Mouse (Mus musculus): ENCODE results near the gene Zp1. TPM values are rescaled to one million over a fixed set of nuclear protein-coding genes. Genes with fewer than 3 reads are reported as not detected.

Zp1 gene
- polyA plus RNA-seq, 3 experiments from 2014 or later, result not detected

- ATAC-seq, result no peak
These were observed 626 bp upstream of the Zp1 start for GRCm38 (mm10) chr19:10921058-10921457.

- no peak for ATAC-seq
These were observed 2.0 kb downstream of the Zp1 start for GRCm38 (mm10) chr19:10918321-10918991.

GRCm38 (mm10) chr19:10916506-10916905 lies 3.9 kb downstream of the Zp1 start:
- no peak for ATAC-seq

GRCm38 (mm10) chr19:10914870-10915269 lies 5.6 kb downstream of the Zp1 start:
- ATAC-seq, result no peak

GRCm38 (mm10) chr19:10914291-10914690 lies 6.1 kb downstream of the Zp1 start:
- no peak for ATAC-seq

- no peak for ATAC-seq
These were observed 11.2 kb downstream of the Zp1 start for GRCm38 (mm10) chr19:10909087-10909721.

GRCm38 (mm10) chr19:10907891-10908290 lies 12.5 kb downstream of the Zp1 start:
- peak; percentile 48 for ATAC-seq

- no peak for ATAC-seq
These were observed 14.8 kb downstream of the Zp1 start for GRCm38 (mm10) chr19:10905728-10906000.

- no peak for ATAC-seq
These were observed 15.3 kb downstream of the Zp1 start for GRCm38 (mm10) chr19:10904927-10905727.

GRCm38 (mm10) chr19:10904512-10904911 lies 15.9 kb downstream of the Zp1 start:
- ATAC-seq, result no peak

GRCm38 (mm10) chr19:10901046-10901445 lies 19.4 kb downstream of the Zp1 start:
- ATAC-seq, result no peak

- ATAC-seq, result no peak
These were observed 20.1 kb downstream of the Zp1 start for GRCm38 (mm10) chr19:10900315-10900714.

- ATAC-seq, result no peak
These were observed 22.9 kb downstream of the Zp1 start for GRCm38 (mm10) chr19:10897491-10897890.

- ATAC-seq, result no peak
These were observed 23.6 kb downstream of the Zp1 start for GRCm38 (mm10) chr19:10896849-10897248.

GRCm38 (mm10) chr19:10895708-10896107 lies 24.7 kb downstream of the Zp1 start:
- no peak for ATAC-seq

GRCm38 (mm10) chr19:10895016-10895528 lies 25.4 kb downstream of the Zp1 start, which contains the start of gene Prpf19:
TSS of gene Prpf19 (plus strand) at chr19:10895231.
- ATAC-seq, result peak; percentile 99

GRCm38 (mm10) chr19:10892201-10892600 lies 28.2 kb downstream of the Zp1 start:
- no peak for ATAC-seq

GRCm38 (mm10) chr19:10881426-10882154 lies 38.8 kb downstream of the Zp1 start, which contains the start of gene Tmem109:
TSS of gene Tmem109 (minus strand) at chr19:10882001.
- peak; percentile 85 for ATAC-seq

GRCm38 (mm10) chr19:10880975-10881425 lies 39.4 kb downstream of the Zp1 start:
- ATAC-seq, result peak; percentile 12

GRCm38 (mm10) chr19:10880085-10880974 lies 40.1 kb downstream of the Zp1 start:
- peak; percentile 58 for ATAC-seq

GRCm38 (mm10) chr19:10878201-10878837 lies 42.1 kb downstream of the Zp1 start:
- no peak for ATAC-seq

Data from inflammation-experienced regulatory T-cells, adult 6 months (primary cell).